Mouse (Mus musculus) splenic B cell, adult 2 months (primary cell): ENCODE results near the gene Gpr146.

ENCODE experiments used
- DNase-seq: peaks from one replicate; pipeline ENCODE4 v3.0.0-alpha.2; 2011; ENCODE audit warnings: low read depth, low spot score
- H3K27me3 ChIP-seq: 2 replicates; pipeline ENCODE4 v1.6.1; 2012; ENCODE audit warnings: mild to moderate bottlenecking, low read length, moderate library complexity, mixed read lengths; ENCODE audit not compliant: control insufficient read depth, poor library complexity, insufficient read depth, severe bottlenecking
- H3K36me3 ChIP-seq: 2 replicates; pipeline ENCODE4 v1.6.1; 2012; ENCODE audit warnings: mild to moderate bottlenecking, low read length, moderate library complexity, mixed read lengths; ENCODE audit not compliant: control insufficient read depth, poor library complexity, insufficient read depth, severe bottlenecking

Gene Gpr146

GRCm38 (mm10) chr5:139368638-139369320, 8.7 kb upstream of the Gpr146 start:
- Histone ChIP-seq H3K36me3 (no peaks in the 10 kb centered on the region), H3K27me3 (no peaks in the 10 kb centered on the region)
- no peak for DNase-seq

GRCm38 (mm10) chr5:139370336-139370735, 7.2 kb upstream of the Gpr146 start:
- no peak for DNase-seq
- Histone ChIP-seq H3K36me3 (no peaks in the 10 kb centered on the region), H3K27me3 (no peaks in the 10 kb centered on the region)

- H3K27me3 ChIP-seq = no peaks in the 10 kb centered on the region
- no peaks in the 10 kb centered on the region for H3K36me3 ChIP-seq
- DNase-seq = no peak
Observed at GRCm38 (mm10) chr5:139371118-139371517, 6.4 kb upstream of the Gpr146 start.

DNA sequence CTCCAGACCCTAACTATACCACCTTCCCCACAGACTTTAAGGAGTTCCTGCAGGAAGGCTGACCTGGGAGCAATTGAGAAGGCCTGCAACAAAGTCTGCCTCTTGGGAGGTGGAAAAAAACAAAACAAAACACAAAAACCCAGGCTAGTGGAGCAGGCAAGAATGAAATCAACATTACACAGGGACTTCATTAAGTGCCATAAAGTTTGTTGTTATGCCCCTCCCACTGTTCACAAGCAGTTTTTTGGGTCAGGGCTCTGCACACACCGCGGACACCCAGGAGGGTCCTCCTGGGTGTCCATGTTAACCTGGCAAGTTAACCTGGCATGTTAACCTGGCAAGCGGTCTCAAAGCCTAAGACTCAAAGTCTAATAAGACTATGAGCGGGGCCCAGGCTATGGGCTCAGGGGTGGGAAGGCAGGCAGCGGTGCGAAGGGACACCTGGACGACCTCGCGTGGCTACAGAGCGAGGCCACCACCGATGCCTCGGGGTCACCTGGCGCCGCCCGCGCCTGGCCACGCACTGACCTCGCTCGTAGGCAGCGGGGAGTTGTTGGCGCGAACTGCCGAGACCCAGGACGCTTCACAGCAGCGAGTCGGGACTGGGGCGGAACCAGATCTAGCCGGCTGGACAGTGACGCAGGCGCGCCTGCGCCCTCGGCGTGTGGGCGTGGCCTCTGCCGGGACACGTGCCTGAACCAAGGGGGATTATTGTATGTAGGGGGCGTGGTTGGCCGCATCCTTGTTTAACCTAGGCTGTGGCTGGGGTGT, 5.7 kb upstream of the Gpr146 start:
- peak; percentile 96 for DNase-seq
- Histone ChIP-seq H3K27me3 (no peaks in the 10 kb centered on the region), H3K36me3 (no peaks in the 10 kb centered on the region)

DNA sequence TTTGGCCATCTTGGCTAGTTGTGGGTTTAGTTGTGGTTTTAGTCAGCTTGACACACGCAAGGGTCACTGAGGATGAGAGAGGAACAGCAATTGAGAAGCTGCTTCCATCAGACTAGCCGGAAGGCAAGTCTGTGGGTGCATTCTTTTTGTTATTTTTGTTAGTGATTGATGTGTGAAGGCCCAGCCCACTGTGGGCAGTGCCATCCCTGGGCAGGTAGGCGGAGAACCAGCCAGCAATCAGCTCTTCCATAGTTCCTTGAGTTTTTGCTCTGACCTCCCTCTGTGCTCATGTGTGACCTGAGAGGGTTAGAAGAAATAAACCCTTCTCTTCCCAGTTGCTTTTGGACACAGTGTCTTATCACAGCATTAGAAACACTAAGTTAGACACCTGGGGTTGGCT, 4.4 kb upstream of the Gpr146 start:
- no peaks in the 10 kb centered on the region for H3K27me3 ChIP-seq
- no peak for DNase-seq
- no peaks in the 10 kb centered on the region for H3K36me3 ChIP-seq

DNA sequence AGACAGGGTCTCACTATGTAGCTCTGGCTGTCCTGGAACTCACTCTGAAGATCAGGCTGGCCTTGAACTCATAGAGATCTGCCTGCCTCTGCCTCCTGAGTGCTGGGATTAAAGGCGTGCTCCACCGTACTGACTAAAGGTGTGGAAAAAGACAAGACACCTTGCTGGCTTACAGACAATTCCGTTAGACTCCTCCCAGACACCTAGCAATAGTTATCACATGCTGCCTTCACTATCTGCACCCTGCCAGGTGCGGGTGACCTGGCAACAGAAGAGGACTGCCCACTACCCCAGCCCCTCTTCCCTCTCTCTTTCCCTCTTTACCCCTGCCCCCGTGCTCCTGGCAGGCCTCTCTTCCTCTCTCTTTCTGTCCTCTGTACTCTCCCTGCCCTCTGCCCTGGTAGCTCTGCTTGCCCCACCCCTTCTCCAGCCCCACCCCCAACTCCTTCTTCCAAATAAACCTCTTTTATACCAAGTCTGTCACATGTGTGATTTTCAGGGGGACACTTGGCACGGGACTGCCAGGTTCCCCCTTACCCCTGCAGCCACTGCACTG, 3.5 kb upstream of the Gpr146 start:
- DNase-seq = no peak
- Histone ChIP-seq H3K36me3 (no peaks in the 10 kb centered on the region), H3K27me3 (no peaks in the 10 kb centered on the region)

DNA sequence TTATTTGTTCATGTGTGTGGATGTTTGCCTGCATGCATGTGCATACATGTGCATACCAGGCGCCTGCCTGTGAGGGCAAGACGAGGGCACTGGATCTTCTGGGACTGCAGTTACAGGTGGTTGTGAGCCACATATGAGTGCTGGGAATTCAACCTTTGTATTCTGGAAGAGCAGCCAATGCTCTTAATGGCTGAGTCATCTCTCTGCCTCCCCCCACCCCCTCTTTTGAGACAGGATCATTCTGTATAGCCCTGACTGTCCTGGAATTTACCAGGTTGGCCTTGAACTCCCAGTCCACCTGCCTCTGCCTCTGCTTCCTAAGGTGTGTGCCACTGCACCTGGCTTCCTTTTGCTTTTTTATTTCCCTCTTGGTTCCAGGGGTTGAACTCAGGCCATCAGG, 2.7 kb upstream of the Gpr146 start:
- H3K36me3 ChIP-seq = no peaks in the 10 kb centered on the region
- H3K27me3 ChIP-seq = no peaks in the 10 kb centered on the region
- DNase-seq = no peak

GRCm38 (mm10) chr5:139378271-139378556, 717 bp downstream of the Gpr146 start:
- Histone ChIP-seq H3K36me3 (no peaks in the 10 kb centered on the region), H3K27me3 (no peaks in the 10 kb centered on the region)
- no peak for DNase-seq

DNA sequence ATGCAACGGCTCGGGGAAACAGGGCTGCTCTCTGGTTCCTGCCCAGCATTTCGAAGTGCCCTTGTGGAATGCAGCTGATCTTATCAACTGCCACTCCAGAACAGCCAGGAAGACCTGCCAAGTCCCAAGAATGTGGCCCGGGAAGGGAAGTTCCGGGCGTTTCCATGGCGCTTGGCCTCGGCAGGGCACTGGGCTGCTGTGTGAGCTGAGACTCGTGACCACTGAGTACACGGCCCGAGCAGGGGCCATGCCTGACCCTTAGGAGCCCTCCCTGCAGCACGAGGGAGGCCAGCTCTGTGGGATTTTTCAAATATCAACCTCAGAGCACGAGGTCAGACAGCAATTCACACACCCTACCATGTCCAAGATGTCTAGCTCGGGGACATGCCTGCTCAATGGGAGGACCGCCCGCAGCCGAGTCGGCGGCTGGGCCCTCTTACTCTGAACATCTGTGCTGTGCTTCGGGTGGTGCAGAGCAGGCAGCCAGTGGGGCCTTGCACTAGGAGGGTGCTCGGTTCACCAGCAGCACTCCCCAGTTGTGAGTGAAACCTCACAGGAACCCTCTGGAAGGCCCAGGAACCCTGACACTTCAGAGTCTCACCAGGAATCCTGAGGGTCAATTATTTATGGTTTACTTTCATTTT, 1.6 kb downstream of the Gpr146 start:
- no peaks in the 10 kb centered on the region for H3K27me3 ChIP-seq
- H3K36me3 ChIP-seq = no peaks in the 10 kb centered on the region
- no peak for DNase-seq

DNA sequence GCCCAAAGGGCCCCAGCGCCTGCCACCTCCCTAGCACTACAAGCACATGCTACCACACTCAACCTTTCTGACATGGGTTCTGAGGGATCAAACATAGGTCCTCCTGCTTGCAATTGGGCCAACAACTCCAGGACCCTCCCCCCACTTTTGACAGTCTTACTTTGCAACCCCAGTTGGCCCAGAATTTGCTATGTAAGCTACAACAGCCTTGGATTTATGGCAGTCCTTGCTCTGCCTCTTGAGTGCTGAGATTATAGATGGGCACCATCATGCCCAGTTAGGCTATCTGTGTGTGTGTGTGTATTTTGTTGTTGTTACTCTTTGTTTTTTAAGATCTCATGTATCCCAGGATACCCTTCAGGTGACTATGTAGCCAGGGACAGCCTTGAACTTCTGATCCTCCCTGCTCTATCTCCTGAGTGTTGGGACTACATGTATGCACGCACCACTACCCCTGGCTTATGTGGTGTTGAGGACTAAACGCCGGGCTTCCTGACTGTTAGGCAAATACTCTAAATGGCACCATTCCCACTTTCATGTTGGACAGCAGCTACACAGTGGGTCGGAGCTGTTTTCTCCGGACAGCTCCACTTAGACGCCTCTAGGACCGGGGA, 2.4 kb downstream of the Gpr146 start:
- no peak for DNase-seq
- Histone ChIP-seq H3K27me3 (no peaks in the 10 kb centered on the region), H3K36me3 (no peaks in the 10 kb centered on the region)

DNA sequence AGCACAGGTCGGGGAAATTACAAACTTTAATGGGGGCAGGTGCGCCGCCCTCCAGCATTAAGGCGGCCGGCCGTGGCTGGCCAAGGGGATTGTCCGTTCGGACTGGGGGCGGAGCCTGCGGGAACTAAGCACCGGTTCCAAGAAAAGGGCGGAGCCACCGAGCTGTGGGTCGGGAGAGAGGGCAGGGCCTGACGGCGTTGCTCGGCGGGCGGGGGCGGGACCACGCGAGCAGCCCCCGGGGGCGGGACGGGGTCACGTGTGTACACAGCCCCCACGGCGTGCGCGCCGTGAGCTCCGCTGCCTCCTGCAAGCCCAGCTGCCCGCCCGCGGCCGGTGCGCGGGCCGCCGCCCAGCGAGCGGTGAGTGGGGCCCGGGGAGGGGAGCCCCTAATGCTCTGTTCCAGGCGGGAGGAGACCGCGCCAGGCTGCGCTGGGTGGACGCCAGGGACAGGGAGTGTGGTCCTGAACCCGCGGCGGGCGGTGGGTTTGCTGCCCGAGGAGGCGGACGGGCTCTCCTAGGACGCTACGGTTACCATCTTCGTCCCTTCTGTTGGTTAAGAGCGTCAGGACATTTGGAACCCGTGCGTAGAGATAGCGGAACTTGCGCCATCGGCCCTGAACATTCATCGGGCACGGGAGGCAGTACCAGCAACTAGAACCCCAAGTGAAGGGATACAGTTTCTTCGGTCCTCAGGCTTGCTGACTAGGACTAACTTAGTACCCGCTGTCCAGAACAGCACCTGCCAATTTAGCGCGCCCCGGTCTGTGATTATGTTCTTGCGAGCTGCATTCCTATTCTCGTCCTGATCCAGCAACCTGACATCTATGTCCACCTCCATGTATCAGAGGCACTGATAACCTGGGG, 3.1 kb downstream of the Gpr146 start:
- DNase-seq = peak; percentile 85
- no peaks in the 10 kb centered on the region for H3K36me3 ChIP-seq
- H3K27me3 ChIP-seq = no peaks in the 10 kb centered on the region

GRCm38 (mm10) chr5:139381586-139382513, 4.4 kb downstream of the Gpr146 start:
- H3K36me3 ChIP-seq = no peaks in the 10 kb centered on the region; the same call in 1 of the 2 replicates

GRCm38 (mm10) chr5:139382760-139383159, 5.3 kb downstream of the Gpr146 start:
- H3K36me3 ChIP-seq = no peaks in the 10 kb centered on the region; the same call in 1 of the 2 replicates
- no peaks in the 10 kb centered on the region for H3K27me3 ChIP-seq
- DNase-seq = peak; percentile 49

More at GRCm38 (mm10) chr5:139381586-139382513, 4.4 kb downstream of the Gpr146 start:
- DNase-seq = peak; percentile 57
- no peaks in the 10 kb centered on the region for H3K27me3 ChIP-seq
